Mouse (Mus musculus): ENCODE data around the gene Slc37a1. TPM values are rescaled to one million over a fixed set of nuclear protein-coding genes. Genes with fewer than 3 reads are reported as not detected.

The Slc37a1 gene
- polyA plus RNA-seq, 1 experiment, result 6.1 TPM

GRCm38 (mm10) chr17:31316998-31317397, 30.4 kb downstream of the Slc37a1 start:
- WGBS, result 95% methylated on average over 3 of the region's 3 CpGs
- H3K4me1 ChIP-seq (ENCODE audit: control insufficient read depth, insufficient read depth, low read length), result peaks cover 13% of the 10 kb centered on the region
- no peak for DNase-seq
- H3K4me3 ChIP-seq (replicated peaks; ENCODE audit: insufficient read depth, low read depth, low read length), result no peak overlapping the region
- H3K27me3 ChIP-seq (ENCODE audit: control insufficient read depth, insufficient read depth, low read length), result no peaks in the 10 kb centered on the region
- no peak for TF ChIP-seq POLR2A (IDR thresholded peaks at IDR 0.05; ENCODE audit: borderline replicate concordance, insufficient read depth, low read length)
- no peak for TF ChIP-seq CTCF (IDR thresholded peaks at IDR 0.05; ENCODE audit: borderline replicate concordance, insufficient read depth, low read depth, low read length)
- H3K27ac ChIP-seq (ENCODE audit: insufficient read depth, low read length), result no peak overlapping the region

GRCm38 (mm10) chr17:31317521-31318272, 31.1 kb downstream of the Slc37a1 start:
- peaks cover 14% of the 10 kb centered on the region for H3K4me1 ChIP-seq (ENCODE audit: control insufficient read depth, insufficient read depth, low read length)
- H3K4me3 ChIP-seq (replicated peaks; ENCODE audit: insufficient read depth, low read depth, low read length), result no peak overlapping the region
- H3K27ac ChIP-seq (ENCODE audit: insufficient read depth, low read length), result no peak overlapping the region
- no peak for DNase-seq
- TF ChIP-seq POLR2A (IDR thresholded peaks at IDR 0.05; ENCODE audit: borderline replicate concordance, insufficient read depth, low read length) (no peak), CTCF (IDR thresholded peaks at IDR 0.05; ENCODE audit: borderline replicate concordance, insufficient read depth, low read depth, low read length) (peak; percentile 69)
- H3K27me3 ChIP-seq (ENCODE audit: control insufficient read depth, insufficient read depth, low read length), result no peaks in the 10 kb centered on the region
- WGBS, result 53% methylated on average over 22 of the region's 22 CpGs

GRCm38 (mm10) chr17:31318906-31319767, 32.5 kb downstream of the Slc37a1 start:
- no peak for TF ChIP-seq CTCF (IDR thresholded peaks at IDR 0.05; ENCODE audit: borderline replicate concordance, insufficient read depth, low read depth, low read length)
- TF ChIP-seq POLR2A (IDR thresholded peaks at IDR 0.05; ENCODE audit: borderline replicate concordance, insufficient read depth, low read length), result no peak
- no peaks in the 10 kb centered on the region for H3K27me3 ChIP-seq (ENCODE audit: control insufficient read depth, insufficient read depth, low read length)
- 95% methylated on average over 19 of the region's 19 CpGs for WGBS
- H3K4me3 ChIP-seq (replicated peaks; ENCODE audit: insufficient read depth, low read depth, low read length), result no peak overlapping the region
- DNase-seq, result no peak
- no peak overlapping the region for H3K27ac ChIP-seq (ENCODE audit: insufficient read depth, low read length)
- peaks cover 14% of the 10 kb centered on the region for H3K4me1 ChIP-seq (ENCODE audit: control insufficient read depth, insufficient read depth, low read length)

DNA sequence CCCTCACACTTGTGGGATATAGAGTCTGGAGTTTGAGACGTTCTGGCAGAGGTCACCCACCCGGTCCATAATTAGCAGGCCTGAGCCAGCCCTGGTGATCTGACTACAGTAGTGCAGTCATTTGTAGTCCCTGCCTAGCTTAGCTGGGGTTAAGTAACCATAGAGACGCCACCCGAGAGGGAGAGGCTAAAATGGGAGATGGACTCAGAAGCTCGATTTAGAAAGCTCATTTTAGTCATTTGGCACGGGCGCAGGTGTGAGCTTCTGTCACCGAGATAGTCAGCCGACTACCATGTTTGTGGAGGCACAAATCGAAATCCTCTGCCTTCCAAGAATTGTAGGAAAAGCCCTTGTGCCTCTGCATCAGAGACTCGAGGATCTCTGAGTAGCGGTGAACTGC, 34.8 kb downstream of the Slc37a1 start:
- Histone ChIP-seq H3K4me1 (ENCODE audit: control insufficient read depth, insufficient read depth, low read length) (peaks cover 14% of the 10 kb centered on the region), H3K27me3 (ENCODE audit: control insufficient read depth, insufficient read depth, low read length) (no peaks in the 10 kb centered on the region), H3K27ac (ENCODE audit: insufficient read depth, low read length) (peak overlapping the region; percentile 49), H3K4me3 (replicated peaks; ENCODE audit: insufficient read depth, low read depth, low read length) (no peak overlapping the region)
- TF ChIP-seq POLR2A (IDR thresholded peaks at IDR 0.05; ENCODE audit: borderline replicate concordance, insufficient read depth, low read length) (no peak), CTCF (IDR thresholded peaks at IDR 0.05; ENCODE audit: borderline replicate concordance, insufficient read depth, low read depth, low read length) (no peak)
- 10% methylated on average over 12 of the region's 12 CpGs for WGBS
- peak; percentile 62 to 81 for DNase-seq

DNA sequence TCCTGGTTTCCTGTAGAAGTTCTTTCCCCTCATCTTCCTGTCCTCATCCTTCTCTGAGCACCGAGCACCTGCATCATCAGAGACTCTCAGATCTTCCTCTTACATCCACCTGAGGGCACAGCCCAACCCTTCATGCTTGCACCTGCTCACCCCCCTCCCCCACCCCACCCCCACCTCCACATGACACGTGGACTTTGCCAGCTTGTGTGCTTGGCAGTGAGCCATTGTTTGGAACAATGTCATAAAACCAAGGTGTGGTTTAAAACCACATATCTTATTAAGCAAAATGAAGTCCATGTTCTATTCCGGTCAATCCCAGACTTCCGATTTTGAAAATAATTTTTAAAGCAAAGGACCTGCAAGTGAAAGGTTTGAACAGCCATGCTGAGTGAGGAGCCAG, 35.9 kb downstream of the Slc37a1 start:
- Histone ChIP-seq H3K27me3 (ENCODE audit: control insufficient read depth, insufficient read depth, low read length) (no peaks in the 10 kb centered on the region), H3K4me1 (ENCODE audit: control insufficient read depth, insufficient read depth, low read length) (peaks cover 14% of the 10 kb centered on the region), H3K27ac (ENCODE audit: insufficient read depth, low read length) (no peak overlapping the region), H3K4me3 (replicated peaks; ENCODE audit: insufficient read depth, low read depth, low read length) (no peak overlapping the region)
- TF ChIP-seq CTCF (IDR thresholded peaks at IDR 0.05; ENCODE audit: borderline replicate concordance, insufficient read depth, low read depth, low read length) (no peak), POLR2A (IDR thresholded peaks at IDR 0.05; ENCODE audit: borderline replicate concordance, insufficient read depth, low read length) (no peak)
- no peak for DNase-seq
- 48% methylated on average over 4 of the region's 4 CpGs for WGBS

- Histone ChIP-seq H3K4me3 (replicated peaks; ENCODE audit: insufficient read depth, low read depth, low read length) (no peak overlapping the region), H3K27me3 (ENCODE audit: control insufficient read depth, insufficient read depth, low read length) (no peaks in the 10 kb centered on the region), H3K4me1 (ENCODE audit: control insufficient read depth, insufficient read depth, low read length) (peaks cover 14% of the 10 kb centered on the region), H3K27ac (ENCODE audit: insufficient read depth, low read length) (no peak overlapping the region)
- no peak for TF ChIP-seq POLR2A (IDR thresholded peaks at IDR 0.05; ENCODE audit: borderline replicate concordance, insufficient read depth, low read length)
- TF ChIP-seq CTCF (IDR thresholded peaks at IDR 0.05; ENCODE audit: borderline replicate concordance, insufficient read depth, low read depth, low read length), result no peak
- WGBS, result 92% methylated on average over 4 of the region's 4 CpGs
- DNase-seq, result no peak
Measured at GRCm38 (mm10) chr17:31323379-31323778, 36.8 kb downstream of the Slc37a1 start.

GRCm38 (mm10) chr17:31324227-31324626, 37.6 kb downstream of the Slc37a1 start:
- Histone ChIP-seq H3K27me3 (ENCODE audit: control insufficient read depth, insufficient read depth, low read length) (no peaks in the 10 kb centered on the region), H3K27ac (ENCODE audit: insufficient read depth, low read length) (no peak overlapping the region), H3K4me1 (ENCODE audit: control insufficient read depth, insufficient read depth, low read length) (peaks cover 14% of the 10 kb centered on the region), H3K4me3 (replicated peaks; ENCODE audit: insufficient read depth, low read depth, low read length) (no peak overlapping the region)
- 97% methylated on average over 8 of the region's 8 CpGs for WGBS
- no peak for DNase-seq
- TF ChIP-seq CTCF (IDR thresholded peaks at IDR 0.05; ENCODE audit: borderline replicate concordance, insufficient read depth, low read depth, low read length), result no peak
- no peak for TF ChIP-seq POLR2A (IDR thresholded peaks at IDR 0.05; ENCODE audit: borderline replicate concordance, insufficient read depth, low read length)
